Mouse (Mus musculus) forebrain, embryonic 15.5 days (tissue): ENCODE results near the gene Usb1. TPM values are rescaled to one million over a fixed set of nuclear protein-coding genes. Genes with fewer than 3 reads are reported as not detected.

ENCODE experiments used
- ATAC-seq: fragments of 200-750 bp; cut with Nextera tagmentation; replicated peaks from 2 replicates; pipeline ENCODE4 v1.8.0; 2017; ENCODE audit warnings: mild to moderate bottlenecking, moderate TSS enrichment, moderate library complexity
- H3K27ac ChIP-seq: fragments of 300-500 bp; sonication (generic); replicated peaks from 2 replicates; pipeline ENCODE4 v1.5.1; 2015; ENCODE audit warnings: mild to moderate bottlenecking, inconsistent platforms
- H3K27me3 ChIP-seq: fragments of 300-500 bp; sonication (generic); 2 replicates; pipeline ENCODE4 v1.6.1; 2015; ENCODE audit warnings: inconsistent platforms
- H3K36me3 ChIP-seq: fragments of 300-500 bp; sonication (generic); 2 replicates; pipeline ENCODE4 v1.6.1; 2015; ENCODE audit warnings: mild to moderate bottlenecking, inconsistent platforms
- H3K4me1 ChIP-seq: fragments of 300-500 bp; sonication (generic); 2 replicates; pipeline ENCODE4 v1.6.1; 2015; ENCODE audit warnings: inconsistent platforms
- H3K4me2 ChIP-seq: fragments of 300-500 bp; sonication (generic); replicated peaks from 2 replicates; pipeline ENCODE4 v1.6.1; 2015; ENCODE audit warnings: mild to moderate bottlenecking, inconsistent platforms
- H3K4me3 ChIP-seq: fragments of 300-500 bp; sonication (generic); 2 replicates; pipeline ENCODE4 v1.5.1; 2015; ENCODE audit warnings: mild to moderate bottlenecking, inconsistent platforms
- H3K9ac ChIP-seq: fragments of 300-500 bp; sonication (generic); replicated peaks from 2 replicates; pipeline ENCODE4 v1.6.1; 2015; ENCODE audit warnings: mild to moderate bottlenecking, inconsistent platforms
- H3K9me3 ChIP-seq: fragments of 300-500 bp; sonication (generic); 2 replicates; pipeline ENCODE4 v1.6.1; 2016; ENCODE audit warnings: inconsistent platforms
- WGBS: fragments of 180-500 bp; shearing (Covaris S2); methylation state at CpG from one replicate; pipeline ENCODE4 v1.1.7; 2015; ENCODE audit warnings: mixed read lengths; 5-methylcytosine and 5-hydroxymethylcytosine counted together
- polyA plus RNA-seq: library from polyadenylated mRNA; unstranded; fragments of >200 nt; fragmentation: Nextera tagmentation; extraction: Ambion mirVana; gene quantifications from 2 replicates; pipeline ENCODE4 v1.2.1, GENCODE M21; 2015

Usb1 gene
- 44.4 and 45.9 TPM in 2 replicates for polyA plus RNA-seq

DNA sequence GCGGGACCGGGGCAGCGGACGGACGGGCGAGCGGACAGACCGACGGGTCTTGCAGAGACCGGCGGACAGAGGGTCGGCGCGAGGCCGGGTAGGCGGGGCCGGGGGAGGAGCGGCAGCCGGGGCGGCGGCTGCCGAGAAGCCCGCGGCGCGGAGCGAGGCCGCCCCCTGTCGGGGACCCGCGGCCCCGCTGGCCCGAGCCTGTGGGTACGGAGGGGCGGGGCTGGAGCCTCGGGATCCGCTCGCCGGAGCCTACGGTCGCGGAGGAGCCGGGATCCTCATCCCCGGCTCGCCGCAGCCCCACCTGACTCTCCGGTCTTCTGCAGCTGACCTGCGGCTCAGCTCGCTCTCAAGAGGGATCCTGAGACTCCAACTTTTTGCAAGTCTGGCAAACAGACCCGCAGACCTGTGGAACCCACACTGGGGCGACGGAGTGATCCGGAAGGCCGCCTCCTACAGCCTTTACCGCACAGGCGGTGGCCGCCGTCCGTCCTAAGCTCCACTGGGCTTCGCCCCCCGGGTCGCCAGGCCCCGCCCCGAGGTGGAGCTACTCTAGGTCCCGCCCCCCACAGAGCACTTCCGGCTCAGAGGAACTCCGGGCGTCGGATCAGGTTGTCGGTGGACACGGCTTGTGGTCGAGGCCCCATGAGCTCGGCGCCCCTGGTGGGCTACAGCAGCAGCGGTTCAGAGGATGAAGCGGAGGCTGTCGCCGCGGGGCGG, at the start of gene Usb1, which contains the start of gene Zfp319:
Gene Usb1 (plus strand): TSS at position 565 of the 717 bp plus-strand sequence.
Gene Zfp319 (minus strand): TSS at position 231 of the 717 bp plus-strand sequence.
- no peaks in the 10 kb centered on the region for H3K9me3 ChIP-seq

DNA sequence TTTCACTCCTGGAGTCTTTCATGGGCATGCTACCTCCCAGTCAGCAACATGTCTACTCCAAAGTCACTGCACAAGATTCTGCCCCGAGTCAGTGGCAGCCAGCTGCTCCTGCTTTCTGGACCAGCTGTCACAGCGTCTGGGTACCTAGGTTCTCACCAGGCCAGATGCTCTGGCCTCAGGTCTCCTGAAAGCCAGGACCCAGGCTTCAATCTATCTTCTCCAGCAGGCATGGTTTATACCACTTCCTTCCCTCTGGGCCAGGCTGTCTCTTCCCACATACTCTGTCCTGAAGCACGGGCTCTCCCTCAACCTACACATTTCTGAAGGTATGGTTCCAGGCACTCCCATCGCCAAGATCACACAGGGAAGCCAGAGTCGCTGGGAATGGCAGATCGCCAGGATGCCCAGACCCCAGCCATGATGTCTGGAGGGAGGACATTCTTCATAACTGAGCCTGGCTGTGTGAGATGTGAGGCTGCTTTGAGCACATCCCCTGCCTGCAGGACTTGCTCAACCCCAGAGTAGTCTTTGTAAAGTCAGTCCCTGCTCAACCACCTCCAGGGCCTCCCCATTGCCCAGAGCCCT, 42.9 kb upstream of the Usb1 start:
- no peak for ATAC-seq
- 72% methylated on average over 6 of the region's 6 CpGs for WGBS
- Histone ChIP-seq H3K27ac (no peak overlapping the region), H3K27me3 (0 out of 2 replicates have a peak, but pooled peaks cover 3% of the 10 kb centered on the region), H3K4me2 (no peak overlapping the region), H3K4me1 (peaks cover 9% of the 10 kb centered on the region), H3K36me3 (no peaks in the 10 kb centered on the region), H3K9ac (no peak overlapping the region), H3K4me3 (no peak overlapping the region), H3K9me3 (no peaks in the 10 kb centered on the region)

More for the DNA sequence above, at the start of gene Usb1, which contains the start of gene Zfp319:
- peaks cover 28% of the 10 kb centered on the region for H3K4me1 ChIP-seq
- peak; percentile 93 for ATAC-seq
- H3K9ac ChIP-seq: peak within 1 kb of the TSS; percentile 99
- peak within 1 kb of the TSS; percentile 94 for H3K27ac ChIP-seq
- peaks cover 30% of the 10 kb centered on the region for H3K36me3 ChIP-seq
- peak within 1 kb of the TSS; percentile 80 for H3K4me2 ChIP-seq
- H3K4me3 ChIP-seq: peak within 1 kb of the TSS; percentile 88
- WGBS: under 1% methylated on average over 73 of the region's 80 CpGs
- H3K27me3 ChIP-seq: no peaks in the 10 kb centered on the region

DNA sequence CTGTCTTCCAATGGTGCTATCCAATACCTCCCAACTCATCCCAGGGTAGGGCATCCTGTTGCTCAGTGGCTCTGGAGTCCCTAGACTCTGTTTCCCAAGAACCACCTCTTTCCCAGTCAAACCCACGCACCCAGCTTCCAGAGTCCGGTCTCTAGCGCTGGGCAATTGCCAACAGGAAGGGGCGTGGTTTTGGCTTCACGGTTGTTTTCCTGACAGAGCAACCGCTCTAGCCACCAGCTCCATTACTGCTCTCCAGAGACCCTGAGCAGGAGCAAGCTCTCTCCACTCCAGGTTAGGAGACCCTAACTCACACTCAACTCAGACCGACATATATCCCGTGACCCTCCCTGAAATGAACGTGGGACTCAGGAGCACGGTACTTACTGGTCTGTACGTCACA, 38.9 kb upstream of the Usb1 start:
- H3K9ac ChIP-seq: no peak overlapping the region
- H3K4me2 ChIP-seq: no peak overlapping the region
- H3K4me1 ChIP-seq: peaks cover 9% of the 10 kb centered on the region
- 84% methylated on average over 11 of the region's 11 CpGs for WGBS
- no peaks in the 10 kb centered on the region for H3K27me3 ChIP-seq
- no peaks in the 10 kb centered on the region for H3K36me3 ChIP-seq
- no peak for ATAC-seq
- H3K27ac ChIP-seq: no peak overlapping the region
- no peaks in the 10 kb centered on the region for H3K9me3 ChIP-seq
- no peak overlapping the region for H3K4me3 ChIP-seq

DNA sequence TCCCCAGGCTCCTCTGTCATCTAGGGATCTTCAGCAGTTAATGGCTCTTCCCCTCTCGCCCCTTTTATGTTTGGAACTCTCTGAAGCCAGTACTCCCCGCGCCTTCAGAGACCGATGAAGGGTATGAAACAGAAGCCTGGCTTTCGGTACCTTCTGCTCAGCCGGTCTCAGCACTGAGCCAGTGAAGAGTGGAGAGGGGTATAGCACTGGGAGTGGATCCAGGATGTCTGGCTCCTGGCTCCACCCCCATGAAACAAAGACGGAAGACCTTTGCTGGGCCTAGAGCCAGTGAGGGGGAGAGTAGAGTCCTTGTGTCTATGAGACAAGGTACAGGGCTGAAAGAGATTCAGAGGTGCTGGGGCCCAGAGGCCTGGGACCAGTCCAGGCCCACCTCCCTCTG, 38.2 kb upstream of the Usb1 start:
- Histone ChIP-seq H3K9ac (no peak overlapping the region), H3K4me3 (no peak overlapping the region), H3K36me3 (no peaks in the 10 kb centered on the region), H3K9me3 (no peaks in the 10 kb centered on the region), H3K27me3 (no peaks in the 10 kb centered on the region), H3K27ac (peak overlapping the region; percentile 66), H3K4me1 (peaks cover 9% of the 10 kb centered on the region), H3K4me2 (no peak overlapping the region)
- WGBS: 56% methylated on average over 7 of the region's 7 CpGs
- ATAC-seq: peak; percentile 38

DNA sequence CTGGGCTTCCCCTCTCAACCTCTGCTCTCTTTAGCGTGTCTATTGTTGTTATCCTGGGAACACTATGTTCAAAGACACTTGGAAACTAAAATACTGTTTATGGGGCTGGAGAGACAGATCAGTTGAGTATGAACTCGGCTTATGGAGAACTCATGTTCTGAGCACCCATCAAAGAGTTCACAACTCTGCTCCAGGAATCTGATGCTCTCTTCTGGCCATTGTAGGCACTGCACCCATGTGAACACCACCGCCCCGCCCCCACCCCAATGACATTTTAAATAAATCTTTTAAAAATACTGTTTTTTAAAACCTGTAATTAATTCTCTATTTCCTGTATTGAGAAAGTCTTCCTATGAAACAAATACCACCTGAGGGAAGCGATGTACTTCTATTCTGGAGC, 29.7 kb upstream of the Usb1 start:
- no peak overlapping the region for H3K4me3 ChIP-seq
- H3K9ac ChIP-seq: no peak overlapping the region
- H3K36me3 ChIP-seq: no peaks in the 10 kb centered on the region
- 23% methylated on average over 5 of the region's 5 CpGs for WGBS
- no peaks in the 10 kb centered on the region for H3K9me3 ChIP-seq
- no peak for ATAC-seq
- H3K4me2 ChIP-seq: no peak overlapping the region
- no peaks in the 10 kb centered on the region for H3K27me3 ChIP-seq
- H3K27ac ChIP-seq: no peak overlapping the region
- H3K4me1 ChIP-seq: no peaks in the 10 kb centered on the region

DNA sequence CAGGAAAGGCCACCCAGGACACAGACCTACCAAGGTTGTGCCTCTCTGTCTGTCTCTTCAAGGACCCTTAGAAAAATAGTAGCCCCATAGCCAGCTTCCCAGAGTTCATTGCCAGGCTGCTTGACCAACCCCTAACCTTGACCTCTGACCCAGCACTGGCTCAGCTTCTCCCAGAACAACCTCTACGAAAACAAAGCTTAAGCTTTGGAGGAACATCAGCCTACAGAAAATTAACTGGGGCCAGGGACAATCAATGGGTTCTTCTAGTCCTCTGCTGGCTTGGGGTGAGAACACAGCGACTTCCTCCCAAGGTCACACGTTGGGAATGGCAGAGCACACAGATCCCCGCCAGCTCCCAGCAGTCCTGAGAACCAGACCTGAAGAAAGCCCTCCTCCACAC, 26.6 kb upstream of the Usb1 start:
- Histone ChIP-seq H3K9ac (no peak overlapping the region), H3K27me3 (no peaks in the 10 kb centered on the region), H3K4me2 (no peak overlapping the region), H3K27ac (no peak overlapping the region), H3K36me3 (no peaks in the 10 kb centered on the region), H3K4me1 (peaks cover 4% of the 10 kb centered on the region), H3K9me3 (no peaks in the 10 kb centered on the region), H3K4me3 (no peak overlapping the region)
- 76% methylated on average over 4 of the region's 4 CpGs for WGBS
- no peak for ATAC-seq

DNA sequence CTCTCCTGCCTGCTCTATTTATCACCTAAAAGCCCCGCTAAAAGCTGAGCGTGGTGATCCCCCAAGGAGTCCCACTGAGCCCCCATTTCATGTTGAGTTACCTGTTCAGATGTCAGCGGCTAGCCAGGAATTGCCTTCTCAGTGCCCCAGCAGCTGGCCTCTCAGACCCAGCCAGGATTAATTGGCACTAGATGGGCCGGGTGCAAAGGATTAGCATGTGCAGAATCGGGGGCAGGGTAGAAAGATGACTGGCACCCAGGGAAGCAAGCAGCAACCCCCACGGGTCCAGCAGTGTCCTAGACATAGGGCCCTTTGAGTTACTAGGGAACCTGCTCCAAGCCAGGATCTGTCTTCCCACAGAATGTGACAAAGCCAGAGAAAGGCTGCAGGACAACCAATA, 25.7 kb upstream of the Usb1 start, which contains the start of gene Cngb1:
Gene Cngb1 (minus strand): TSS at position 155 of the 400 bp plus-strand sequence.
- no peak for ATAC-seq
- Histone ChIP-seq H3K27me3 (no peaks in the 10 kb centered on the region), H3K4me3 (no peak within 1 kb of the TSS), H3K9me3 (no peaks in the 10 kb centered on the region), H3K27ac (no peak within 1 kb of the TSS), H3K36me3 (no peaks in the 10 kb centered on the region), H3K4me1 (peaks cover 8% of the 10 kb centered on the region), H3K9ac (no peak within 1 kb of the TSS), H3K4me2 (no peak within 1 kb of the TSS)
- WGBS: 42% methylated on average over 6 of the region's 6 CpGs

DNA sequence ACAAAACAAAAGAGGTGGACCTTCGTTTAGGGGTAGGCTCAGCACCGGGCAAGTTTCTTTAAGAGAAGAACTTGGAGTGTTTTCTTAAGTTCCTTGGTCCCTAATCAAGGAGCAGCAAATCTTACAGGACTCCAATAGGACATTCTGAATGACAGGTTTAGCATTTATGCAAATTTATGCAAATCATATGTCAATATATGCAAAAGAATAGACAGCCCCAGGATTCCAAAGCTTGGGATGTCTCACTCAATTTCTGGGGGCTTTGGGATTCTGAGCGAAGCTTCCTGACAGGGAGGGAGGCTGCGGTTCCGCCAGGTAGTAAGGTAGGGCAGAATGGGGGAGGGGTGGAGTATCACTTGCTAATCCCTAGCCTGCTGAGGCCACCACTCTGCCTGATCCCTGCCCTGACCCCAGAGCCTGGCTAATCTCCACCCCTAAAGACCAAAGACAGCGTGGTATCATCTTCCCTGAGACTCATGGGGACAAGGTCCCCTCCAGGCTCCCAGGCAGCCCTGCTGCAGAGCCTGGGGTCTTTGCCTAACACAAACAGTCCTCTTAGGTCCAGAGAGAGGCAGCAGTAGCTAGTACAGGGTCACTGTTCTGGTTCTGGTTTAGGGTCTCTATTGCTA, 21.6 kb upstream of the Usb1 start, which contains the start of gene Tepp:
Gene Tepp (plus strand): TSS at position 225 of the 629 bp plus-strand sequence.
- ATAC-seq: peak; percentile 66
- H3K4me3 ChIP-seq: no peak within 1 kb of the TSS
- H3K27ac ChIP-seq: no peak within 1 kb of the TSS; the same call in 1 of the 2 replicates
- no peaks in the 10 kb centered on the region for H3K36me3 ChIP-seq
- H3K27me3 ChIP-seq: no peaks in the 10 kb centered on the region
- H3K4me1 ChIP-seq: peaks cover 8% of the 10 kb centered on the region
- 14% methylated on average over 6 of the region's 6 CpGs for WGBS
- no peaks in the 10 kb centered on the region for H3K9me3 ChIP-seq
- no peak within 1 kb of the TSS; the same call in 1 of the 2 replicates for H3K4me2 ChIP-seq
- no peak within 1 kb of the TSS for H3K9ac ChIP-seq

DNA sequence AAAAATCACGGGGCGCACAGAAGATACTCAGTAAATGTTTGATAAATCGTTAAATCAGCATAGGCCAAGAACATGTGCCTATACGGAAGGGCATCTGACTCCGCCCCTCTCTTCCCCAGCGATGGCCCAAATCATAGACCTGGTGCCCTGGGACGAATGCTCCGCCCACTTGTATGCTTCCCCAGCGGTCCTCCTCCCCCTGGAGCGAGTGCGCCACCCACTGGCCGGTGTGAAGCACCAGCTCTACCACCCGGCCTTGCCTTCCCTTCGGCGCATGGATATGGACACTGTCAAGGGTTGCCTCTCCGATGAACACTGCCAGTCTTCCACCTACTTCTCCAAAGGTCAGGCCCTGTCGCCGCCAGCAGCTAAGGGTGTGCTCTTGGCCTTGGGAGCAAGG, 19.2 kb upstream of the Usb1 start:
- no peak for ATAC-seq
- peaks cover 8% of the 10 kb centered on the region for H3K4me1 ChIP-seq
- WGBS: 73% methylated on average over 18 of the region's 18 CpGs
- H3K27ac ChIP-seq: no peak overlapping the region
- H3K27me3 ChIP-seq: no peaks in the 10 kb centered on the region
- no peak overlapping the region for H3K4me2 ChIP-seq
- no peaks in the 10 kb centered on the region for H3K36me3 ChIP-seq
- H3K9ac ChIP-seq: no peak overlapping the region
- H3K4me3 ChIP-seq: no peak overlapping the region
- no peaks in the 10 kb centered on the region for H3K9me3 ChIP-seq

DNA sequence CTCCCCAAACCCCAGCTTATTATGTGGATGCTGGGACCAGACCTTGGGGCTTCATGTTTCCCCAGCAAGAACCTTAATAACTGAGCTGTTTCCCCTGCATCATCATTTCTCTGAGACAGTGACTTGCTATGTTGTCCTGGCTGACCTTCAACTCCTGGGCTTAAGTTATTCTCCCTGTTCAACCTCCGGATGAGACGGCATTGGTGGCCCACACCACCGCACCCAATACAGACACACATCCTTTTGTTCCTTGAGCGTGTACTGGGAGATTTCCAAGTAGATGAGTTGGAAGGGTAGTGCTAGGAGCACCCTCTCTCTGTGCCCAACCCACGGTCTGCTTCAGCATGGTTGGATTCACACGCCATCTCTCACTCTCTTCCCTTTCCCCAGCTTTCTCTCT, 18.2 kb upstream of the Usb1 start:
- no peaks in the 10 kb centered on the region for H3K27me3 ChIP-seq
- WGBS: 82% methylated on average over 6 of the region's 6 CpGs
- H3K4me3 ChIP-seq: no peak overlapping the region
- no peaks in the 10 kb centered on the region for H3K36me3 ChIP-seq
- H3K27ac ChIP-seq: no peak overlapping the region
- no peak overlapping the region for H3K4me2 ChIP-seq
- no peak overlapping the region for H3K9ac ChIP-seq
- no peak for ATAC-seq
- no peaks in the 10 kb centered on the region for H3K9me3 ChIP-seq
- peaks cover 8% of the 10 kb centered on the region for H3K4me1 ChIP-seq

DNA sequence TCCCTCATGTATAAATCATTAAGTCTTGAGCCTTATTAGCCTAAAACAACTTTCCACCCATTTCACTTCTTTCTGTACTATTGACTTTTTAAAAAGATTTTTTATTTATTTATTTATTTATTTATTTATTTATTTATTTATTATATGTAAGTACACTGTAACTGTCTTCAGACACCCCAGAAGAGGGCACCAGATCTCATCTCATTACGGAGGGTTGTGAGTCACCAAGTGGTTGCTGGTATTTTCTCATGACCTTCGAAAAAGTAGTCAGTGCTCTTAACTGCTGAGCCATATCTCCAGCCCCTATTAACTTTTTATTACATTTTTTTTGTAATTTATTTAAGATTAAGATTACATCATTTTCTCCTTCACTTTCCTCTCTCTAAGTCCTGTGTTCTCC, 17.4 kb upstream of the Usb1 start:
- no peak overlapping the region for H3K4me3 ChIP-seq
- H3K4me2 ChIP-seq: no peak overlapping the region
- H3K9me3 ChIP-seq: no peaks in the 10 kb centered on the region
- 78% methylated on average over 2 of the region's 2 CpGs for WGBS
- no peak overlapping the region for H3K9ac ChIP-seq
- no peak for ATAC-seq
- no peaks in the 10 kb centered on the region for H3K36me3 ChIP-seq
- H3K27me3 ChIP-seq: no peaks in the 10 kb centered on the region
- no peak overlapping the region for H3K27ac ChIP-seq
- peaks cover 8% of the 10 kb centered on the region for H3K4me1 ChIP-seq

DNA sequence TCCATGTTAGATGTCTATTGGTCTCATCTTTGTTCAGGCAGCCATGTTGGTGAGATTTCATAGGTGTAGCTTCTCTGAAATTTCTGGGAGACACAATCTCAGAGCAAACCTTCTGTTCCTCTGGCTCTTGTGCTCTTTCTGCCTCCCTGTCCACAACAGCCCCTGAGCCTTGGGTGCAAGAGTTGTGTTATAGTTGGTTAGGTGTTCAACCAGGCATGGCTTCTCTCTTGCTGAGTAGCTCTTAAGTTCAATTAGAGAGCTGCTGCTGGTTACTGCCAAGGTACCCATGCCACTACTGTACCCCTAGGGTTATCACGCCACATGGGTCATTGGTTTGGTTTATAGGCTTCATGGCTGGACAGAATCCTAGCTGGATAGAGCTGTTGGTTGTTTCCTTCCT, 16.7 kb upstream of the Usb1 start:
- H3K4me3 ChIP-seq: no peak overlapping the region
- H3K4me1 ChIP-seq: peaks cover 10% of the 10 kb centered on the region
- H3K36me3 ChIP-seq: no peaks in the 10 kb centered on the region
- no peak overlapping the region for H3K27ac ChIP-seq
- H3K27me3 ChIP-seq: peaks cover 3% of the 10 kb centered on the region; the same call in 1 of the 2 replicates
- WGBS: 84% methylated on average over 1 of the region's 1 CpGs
- H3K4me2 ChIP-seq: no peak overlapping the region
- no peak overlapping the region for H3K9ac ChIP-seq
- no peak for ATAC-seq
- no peaks in the 10 kb centered on the region for H3K9me3 ChIP-seq
